Mouse (Mus musculus): ENCODE data around the gene Meis1. TPM values are rescaled to one million over a fixed set of nuclear protein-coding genes. Genes with fewer than 3 reads are reported as not detected.

Meis1 gene
- total RNA-seq, 4 experiments from 2014 or later = 3.3 to 4.6 (median 3.7) TPM

DNA sequence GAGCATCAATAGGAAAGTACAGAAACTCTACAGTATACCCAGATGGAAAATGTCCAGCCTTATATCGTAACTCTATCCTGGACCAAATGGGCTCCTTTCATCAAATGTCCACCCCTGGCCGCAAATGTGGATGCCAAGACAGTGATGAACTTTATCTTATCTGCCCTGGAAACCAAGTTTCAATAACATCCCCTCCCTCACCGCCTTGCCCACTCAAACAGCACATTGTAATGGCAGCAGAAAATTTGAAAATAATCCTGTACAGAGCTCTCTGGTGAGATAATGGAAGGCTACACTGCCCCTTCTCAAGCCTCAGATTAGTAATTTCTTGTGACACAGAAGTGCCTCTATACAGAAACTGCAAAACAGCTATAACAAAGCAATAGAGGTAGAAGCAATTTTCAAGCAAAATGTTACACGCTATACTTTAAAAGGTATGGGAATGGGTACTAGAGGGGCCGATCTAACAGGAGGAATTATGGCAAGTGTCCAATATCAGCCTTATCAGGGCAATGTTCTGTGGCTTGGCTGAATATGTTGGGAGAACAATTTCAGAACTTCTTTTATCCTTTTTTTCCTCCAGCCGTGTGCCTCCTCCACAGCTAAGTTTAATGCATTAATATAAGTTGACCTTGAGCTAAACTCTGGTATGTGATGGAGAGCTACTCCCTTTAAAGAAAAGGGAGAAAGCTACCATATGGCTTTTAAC is 106.3 kb downstream of the Meis1 start:
- DNase-seq (ENCODE audit: low spot score in 2 of 2) = no peak

DNA sequence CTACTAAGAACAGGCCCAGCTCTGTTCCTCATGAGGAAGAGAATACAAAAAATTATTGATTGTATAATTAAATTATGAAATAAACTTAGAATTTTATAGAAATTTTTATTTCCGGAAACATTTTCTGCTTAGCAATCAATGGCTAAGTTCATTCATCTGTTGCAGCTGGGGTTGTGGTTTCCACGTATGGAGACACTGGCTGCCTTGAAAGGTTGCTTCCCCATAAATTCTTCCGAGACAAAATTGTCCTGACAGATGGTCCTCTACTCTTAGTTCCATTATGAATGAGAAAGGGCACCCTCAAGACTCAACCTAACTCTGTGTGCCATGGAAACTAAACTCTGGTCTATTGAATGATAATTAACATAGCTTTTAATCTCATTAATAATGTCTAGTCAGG is 111.9 kb downstream of the Meis1 start:
- no peak for DNase-seq (ENCODE audit: low spot score in 2 of 2)

DNA sequence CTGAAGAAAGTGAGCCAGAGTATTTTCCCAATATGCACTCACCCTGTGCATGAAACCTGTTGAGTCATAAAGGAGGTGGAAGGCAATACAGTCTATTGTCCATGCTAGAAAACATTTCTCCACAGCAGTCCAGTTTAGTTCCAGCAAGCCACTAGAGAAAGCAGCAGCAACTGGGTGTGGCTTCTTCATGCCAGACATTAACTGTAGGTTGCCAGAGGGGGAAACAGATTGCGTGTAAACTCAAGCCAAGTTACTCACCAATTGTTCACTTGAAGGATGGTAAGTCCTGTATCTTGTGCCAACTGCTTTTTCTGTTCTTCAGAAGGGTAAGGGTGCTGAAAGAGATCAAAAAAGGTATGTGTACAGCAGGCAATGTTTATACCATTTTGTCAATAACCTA is 113.4 kb downstream of the Meis1 start:
- DNase-seq (ENCODE audit: low spot score in 2 of 2) = no peak

DNA sequence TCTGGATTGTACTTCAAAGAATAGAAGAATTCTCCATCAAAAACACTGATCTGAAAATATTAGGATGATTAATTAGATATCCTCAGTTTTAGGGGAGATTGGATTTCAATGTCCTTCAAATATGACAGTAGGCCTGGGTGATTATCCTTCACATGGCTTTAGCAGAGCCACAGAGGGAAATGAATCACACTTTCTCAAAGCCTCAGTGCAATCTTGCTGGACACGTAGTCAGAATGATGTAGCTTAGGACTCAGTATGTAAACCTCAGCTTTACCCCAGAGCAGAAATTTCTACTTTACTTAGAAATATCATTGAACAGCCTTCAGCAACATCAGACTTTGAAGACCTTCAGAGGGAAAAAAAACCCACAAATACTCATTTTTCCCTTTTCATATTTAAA is 113.9 kb downstream of the Meis1 start:
- DNase-seq (ENCODE audit: low spot score in 2 of 2) = no peak

DNA sequence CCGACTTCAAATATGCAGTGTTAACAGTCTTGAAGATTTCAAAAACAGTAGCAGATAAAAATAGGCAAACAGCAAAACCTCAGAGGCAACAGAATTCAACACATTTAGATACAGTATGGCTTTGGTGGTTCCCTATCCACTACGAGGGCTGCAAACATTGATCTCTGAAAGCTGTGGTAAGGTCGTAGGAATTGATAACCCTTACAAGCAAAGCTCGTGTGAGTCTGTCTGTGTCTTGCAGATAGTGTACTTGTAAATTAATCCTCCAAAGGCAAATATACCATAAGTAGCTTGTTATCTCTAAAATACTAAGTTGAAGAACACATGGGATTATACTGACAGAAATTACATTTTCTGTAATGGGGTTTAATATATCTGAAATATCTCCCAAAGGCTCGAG is 114.5 kb downstream of the Meis1 start:
- no peak for DNase-seq (ENCODE audit: low spot score in 2 of 2)

DNA sequence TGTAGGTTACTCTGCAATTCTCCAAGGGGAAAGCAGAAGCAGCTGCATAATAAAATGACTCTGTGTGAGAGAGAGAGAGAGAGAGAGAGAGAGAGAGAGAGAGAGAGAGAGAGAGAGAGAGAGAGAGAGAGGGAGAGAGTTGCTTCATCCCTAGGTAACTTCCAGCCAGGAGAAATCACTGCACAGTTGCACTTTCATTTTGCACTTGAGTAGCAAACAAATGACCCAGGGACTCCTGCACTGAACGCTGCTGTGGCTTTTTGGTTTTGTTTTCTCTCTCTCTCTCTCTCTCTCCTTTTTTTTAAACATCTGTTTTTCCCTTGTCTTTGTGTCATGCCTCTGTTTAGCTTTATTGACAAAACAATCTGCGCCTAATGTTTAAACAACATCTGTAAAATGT is 118.3 kb downstream of the Meis1 start:
- no peak for DNase-seq (ENCODE audit: low spot score in 2 of 2)

DNA sequence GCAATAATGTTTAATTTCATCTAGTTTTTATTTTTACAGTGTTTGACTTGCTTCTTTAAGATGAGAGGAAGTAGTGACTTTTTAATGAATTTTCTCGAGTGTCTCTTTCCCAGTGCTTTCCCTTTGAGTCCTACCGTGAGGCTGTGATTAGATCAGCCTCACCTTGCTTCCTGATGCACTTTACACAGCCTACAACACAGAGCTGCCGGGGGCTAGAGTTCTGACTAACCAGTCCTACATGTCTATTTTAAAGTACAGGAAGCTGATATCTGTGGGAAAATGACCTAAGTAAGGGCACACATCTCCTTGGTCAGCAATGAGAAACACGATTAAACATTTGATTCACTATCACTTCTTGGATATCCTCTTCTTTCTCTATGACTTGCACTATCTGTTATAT is 119.9 kb downstream of the Meis1 start:
- no peak for DNase-seq (ENCODE audit: low spot score in 2 of 2)

DNA sequence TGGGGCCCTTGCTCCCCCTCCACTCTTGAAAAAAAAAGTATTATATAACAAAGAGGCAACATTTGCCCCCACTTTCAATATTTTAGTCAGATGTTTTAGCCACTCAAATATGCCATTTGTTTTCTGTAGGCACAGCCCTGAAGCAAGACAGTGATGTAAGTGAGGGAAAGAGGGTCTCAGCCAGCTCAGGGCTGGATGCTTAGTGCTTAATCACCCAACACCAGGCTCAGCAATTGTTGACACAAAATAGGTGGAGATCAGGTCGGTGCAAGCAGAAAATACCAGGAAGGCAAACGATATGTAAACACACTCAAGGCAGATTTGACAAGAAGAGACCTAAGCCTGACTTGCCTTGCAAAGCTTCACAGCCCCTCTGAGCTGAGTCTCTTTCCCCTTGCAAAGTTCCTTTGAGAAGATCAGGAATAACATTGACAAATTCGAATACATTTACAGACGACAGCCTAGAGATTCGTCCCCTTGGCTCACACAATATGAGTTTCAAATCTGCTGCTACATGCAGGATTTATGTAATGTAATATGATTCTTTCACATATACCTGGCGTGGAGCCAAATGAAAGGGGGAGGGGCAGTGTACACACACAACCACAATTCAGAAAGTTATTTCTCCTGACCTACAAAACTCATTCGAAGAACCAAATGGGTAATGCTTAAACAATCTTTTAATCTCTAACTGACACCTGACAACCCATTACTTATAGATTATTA is 120.7 kb downstream of the Meis1 start:
- DNase-seq (ENCODE audit: low spot score in 2 of 2) = no peak

DNA sequence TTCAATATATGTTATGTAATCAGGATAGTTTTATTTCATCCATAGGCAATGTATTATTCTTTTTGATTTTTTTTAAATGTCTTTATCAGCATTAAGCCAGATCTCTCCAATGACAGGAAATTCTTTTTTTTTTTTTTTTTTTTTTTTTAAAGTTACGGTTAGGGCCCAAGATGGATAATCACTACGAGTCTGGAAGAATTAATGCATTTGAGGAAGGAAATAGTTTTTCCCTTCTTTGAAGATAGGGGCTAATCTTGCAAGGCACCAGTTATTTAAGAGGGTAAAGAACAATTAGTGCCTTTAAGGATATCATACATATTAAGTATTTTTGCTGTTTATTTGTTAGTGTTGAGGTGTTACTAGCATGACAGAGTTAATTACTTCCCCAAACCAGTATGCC is 121.5 kb downstream of the Meis1 start:
- DNase-seq (ENCODE audit: low spot score in 2 of 2) = no peak

DNA sequence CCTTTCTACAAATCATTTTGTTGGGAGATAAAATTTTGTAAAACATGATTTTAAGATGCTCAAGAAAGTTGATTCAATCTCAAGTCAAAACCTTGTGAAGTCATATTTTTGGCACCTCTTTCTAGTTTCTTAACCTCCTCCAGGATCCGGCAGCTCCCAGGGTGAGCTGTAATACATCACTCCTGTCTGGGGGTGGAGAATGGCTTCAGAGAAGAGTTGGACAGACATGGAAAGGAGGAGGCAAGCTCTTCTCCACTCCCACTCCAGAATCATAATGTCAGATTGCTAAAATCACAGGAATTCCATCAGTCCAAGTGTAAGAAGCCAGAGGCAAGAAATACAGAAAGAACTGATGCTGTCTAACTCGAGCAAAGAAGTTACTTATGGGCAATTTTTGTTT is 126.3 kb downstream of the Meis1 start:
- DNase-seq (ENCODE audit: low spot score in 2 of 2) = no peak

DNA sequence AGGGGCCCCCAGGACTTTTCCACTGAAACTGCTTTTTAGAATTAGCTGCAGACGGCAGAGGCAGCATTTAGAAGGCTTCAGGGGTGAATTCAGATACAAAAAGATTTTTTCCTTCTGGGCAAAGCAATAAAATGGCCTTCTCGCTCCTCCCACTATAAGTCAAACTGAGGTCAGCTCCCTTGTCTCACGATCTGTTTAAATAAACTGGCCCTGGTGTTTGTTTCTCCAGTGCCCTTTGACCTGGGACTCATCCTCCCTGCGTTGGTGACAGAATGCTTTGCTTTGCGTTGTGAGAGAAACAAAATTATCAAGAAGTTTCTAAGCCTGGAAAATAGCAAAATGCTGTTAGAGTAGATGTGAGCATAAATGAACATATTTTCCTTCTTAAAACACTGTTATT is 129.6 kb downstream of the Meis1 start:
- no peak for DNase-seq (ENCODE audit: low spot score in 2 of 2)

DNA sequence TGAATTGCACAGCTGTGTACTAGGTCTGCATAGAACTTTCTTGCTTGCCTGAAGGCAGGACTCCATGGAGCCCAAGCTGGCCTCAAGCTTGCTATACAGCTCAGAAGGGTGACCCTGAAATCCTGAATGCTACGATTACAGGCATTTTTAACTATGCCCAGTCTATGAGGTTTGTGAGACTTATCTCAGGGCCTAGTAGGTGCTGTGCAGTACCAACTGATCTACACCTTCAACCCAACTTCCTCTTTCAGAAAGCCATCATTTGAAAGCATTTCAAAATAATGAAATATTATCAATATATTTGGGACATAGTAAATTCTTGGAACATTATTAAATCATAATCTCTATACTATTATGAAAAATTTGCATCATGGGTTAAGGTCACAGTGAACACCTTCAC is 130.1 kb downstream of the Meis1 start:
- DNase-seq (ENCODE audit: low spot score in 2 of 2) = no peak

DNA sequence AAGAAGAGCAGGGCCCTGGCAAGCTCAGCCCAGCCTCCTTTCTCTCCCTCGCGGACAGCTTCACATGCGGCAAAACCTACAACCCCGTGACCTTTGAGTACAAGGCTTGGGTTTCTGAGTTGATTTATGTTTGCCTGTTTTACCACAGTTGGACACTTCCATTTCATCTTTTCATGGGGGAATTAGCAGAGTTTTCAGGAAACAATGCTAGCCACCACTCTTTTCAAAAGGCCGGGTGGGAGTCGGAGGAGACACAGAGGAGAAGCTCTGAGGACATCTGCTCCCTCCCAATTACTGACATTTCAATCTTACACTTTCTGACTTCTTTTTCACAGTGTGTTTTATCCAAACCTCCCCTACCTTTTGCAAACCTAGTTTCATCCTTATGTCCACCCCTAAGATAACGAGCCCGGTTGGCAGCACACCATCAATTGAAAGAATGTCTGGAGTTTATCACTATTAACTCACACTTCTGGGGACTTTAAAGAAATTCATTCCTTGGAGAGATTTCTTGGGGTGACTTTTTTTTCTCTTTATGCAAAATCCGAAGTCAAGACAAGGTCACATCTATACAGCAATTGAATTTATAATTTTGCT is 133.0 kb downstream of the Meis1 start:
- no peak for DNase-seq (ENCODE audit: low spot score in 2 of 2)

DNA sequence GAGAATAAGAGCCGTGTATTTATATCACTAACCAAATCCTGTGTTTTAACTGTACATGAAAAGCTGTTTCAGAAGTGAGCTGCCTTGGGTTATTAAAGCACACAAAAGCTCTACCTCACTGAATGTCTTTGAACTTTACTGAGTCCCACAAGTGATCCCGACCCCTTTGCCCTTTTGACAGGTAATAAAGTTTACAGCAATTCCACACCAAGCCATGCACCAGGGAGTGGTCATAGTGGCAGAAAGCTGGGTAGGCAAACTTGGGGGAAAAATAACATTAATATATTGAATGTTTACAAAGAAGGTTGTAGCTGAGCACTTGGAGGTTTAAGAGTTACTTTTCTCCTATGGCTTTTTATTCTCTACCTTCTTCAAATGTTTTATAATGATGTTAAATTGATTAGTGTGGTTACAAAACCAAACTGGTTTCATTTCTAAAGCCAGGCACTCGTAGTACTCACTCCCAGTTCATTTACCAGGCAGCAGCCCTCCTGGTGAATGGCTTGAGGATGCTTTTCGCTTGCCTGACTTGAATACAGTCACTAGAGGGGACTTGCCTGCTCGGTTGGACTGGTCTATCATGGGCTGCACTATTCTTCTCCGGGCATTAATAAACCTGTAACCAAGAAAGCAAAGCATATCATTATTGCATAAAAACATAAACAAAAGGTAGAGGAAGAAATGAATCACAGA is 133.6 kb downstream of the Meis1 start:
- no peak for DNase-seq (ENCODE audit: low spot score in 2 of 2)

DNA sequence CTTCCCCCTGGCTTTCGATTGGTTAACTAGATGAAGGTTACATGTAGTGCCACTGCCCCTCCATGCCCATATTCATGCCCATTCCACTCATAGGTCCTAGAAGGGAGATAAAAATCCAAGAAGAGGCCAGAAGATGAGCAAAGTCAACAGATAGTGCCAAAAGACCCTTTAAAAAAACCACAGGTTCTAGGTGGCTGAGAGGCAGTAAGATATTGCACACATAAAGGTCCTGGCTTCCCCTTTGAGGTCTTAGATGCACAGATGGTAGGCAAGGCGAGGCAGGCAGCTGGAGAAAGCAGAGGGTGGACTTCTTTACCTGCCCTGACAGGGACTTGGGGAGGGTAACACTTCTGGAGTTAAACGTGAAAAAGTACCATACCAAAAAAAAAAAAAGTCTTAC is 134.8 kb downstream of the Meis1 start:
- DNase-seq (ENCODE audit: low spot score in 2 of 2) = no peak

DNA sequence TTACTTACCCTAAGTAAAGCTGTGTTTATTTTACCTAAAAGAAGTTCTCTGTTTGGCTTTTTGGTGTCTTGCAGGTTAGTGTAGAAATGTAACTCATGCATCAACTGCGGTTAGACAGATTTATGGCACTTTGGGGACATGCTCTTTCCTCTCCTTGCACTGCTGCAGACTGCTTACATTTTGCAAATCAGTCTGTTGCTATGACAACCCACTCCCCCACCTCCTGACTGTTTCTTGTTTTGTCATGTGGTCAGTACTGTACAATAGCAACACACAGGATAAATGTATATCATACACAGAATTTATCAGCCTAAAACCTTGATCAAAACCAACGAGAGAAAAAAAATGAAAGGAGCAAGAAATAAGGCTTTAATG is 135.3 kb downstream of the Meis1 start:
- no peak for DNase-seq (ENCODE audit: low spot score in 2 of 2)

DNA sequence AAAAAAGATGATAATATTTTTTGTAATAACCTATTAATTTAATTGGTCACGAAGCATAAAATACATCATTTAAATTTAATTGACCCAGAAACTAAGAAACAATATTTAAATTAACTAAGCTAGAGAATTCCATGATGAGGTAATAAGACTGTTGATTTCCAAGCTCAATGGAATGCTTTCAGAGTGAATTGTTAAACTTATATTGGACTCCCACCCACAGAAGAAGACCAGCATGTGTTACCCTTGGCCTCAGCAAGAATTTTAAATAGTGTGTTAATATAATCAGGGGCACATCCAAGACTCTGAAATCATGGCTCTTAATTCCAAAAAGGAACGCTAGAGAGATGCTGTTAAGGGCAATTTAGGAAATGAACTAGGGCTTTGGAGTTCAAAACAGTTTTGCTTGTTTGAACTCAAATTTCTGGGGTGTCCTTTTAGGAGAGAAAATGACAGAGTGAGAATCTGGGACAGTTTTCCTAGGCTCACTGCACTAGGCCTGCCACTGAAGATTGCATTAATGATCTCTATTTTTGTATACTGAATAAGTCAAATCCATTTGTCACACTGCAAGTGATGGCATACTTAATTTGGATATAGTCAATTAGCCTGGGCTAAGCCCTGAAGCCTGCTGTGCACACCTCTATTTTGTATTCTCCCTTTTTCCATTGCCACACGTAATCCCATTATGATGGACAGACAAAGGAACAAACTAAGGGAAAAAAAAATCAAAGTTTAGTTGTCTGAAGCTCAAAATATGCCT is 135.9 kb downstream of the Meis1 start:
- DNase-seq (ENCODE audit: low spot score in 2 of 2) = no peak

DNA sequence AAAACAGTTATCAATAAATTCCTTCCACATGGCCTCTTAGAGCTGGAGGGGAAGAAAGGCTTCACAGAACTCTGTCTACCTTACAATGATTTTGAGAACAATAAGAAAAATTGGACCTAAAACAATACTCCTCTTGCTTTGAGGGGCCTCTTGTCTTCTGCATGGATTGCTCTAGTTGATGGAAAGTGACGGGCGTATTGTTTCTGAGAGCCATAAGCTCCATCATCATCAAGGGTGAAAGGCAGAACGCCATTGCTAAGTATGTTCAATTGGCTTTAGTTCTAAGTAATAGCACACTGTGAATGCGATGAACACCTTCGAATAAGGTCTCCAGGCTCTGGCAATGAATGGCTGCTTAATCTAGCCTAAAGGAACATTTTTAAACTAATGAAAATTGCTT is 136.5 kb downstream of the Meis1 start:
- no peak for DNase-seq (ENCODE audit: low spot score in 2 of 2)

DNA sequence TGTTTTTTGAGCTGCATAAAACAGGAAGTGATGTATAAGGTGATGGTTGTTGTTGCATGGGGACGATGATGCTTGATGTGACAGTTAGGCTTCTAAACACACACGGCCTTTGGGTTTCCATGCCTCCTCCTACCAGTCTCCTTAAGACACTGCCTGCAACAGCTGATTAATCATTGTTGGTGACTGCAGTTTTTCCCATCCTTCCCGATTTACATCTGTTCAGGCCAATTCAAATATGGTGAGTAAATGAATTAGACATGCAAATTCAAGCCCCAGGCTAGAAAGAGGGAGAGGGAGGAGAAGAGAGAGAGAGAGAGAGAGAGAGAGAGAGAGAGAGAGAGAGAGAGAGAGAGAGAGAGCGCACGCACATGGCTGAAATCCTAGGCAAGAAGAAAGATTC is 138.0 kb downstream of the Meis1 start:
- no peak for DNase-seq (ENCODE audit: low spot score in 2 of 2)

DNA sequence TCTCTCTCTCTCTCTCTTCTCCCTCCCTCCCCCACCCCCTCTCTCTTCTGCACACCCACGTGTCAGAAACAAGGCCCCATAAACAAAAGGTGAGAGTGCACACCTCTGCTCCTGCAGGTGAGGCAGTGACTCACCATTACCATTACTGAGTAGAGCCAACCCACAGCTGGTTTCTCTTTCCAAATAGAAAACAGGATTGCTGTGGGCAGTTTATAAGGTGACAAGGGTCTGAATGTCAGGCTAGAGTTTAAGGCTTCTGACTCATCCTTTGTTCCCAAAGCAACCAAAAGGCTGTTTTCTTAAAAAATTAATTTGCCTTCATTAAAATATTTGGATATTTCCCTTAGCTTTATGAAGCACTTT is 139.3 kb downstream of the Meis1 start:
- DNase-seq (ENCODE audit: low spot score in 2 of 2) = no peak

DNA sequence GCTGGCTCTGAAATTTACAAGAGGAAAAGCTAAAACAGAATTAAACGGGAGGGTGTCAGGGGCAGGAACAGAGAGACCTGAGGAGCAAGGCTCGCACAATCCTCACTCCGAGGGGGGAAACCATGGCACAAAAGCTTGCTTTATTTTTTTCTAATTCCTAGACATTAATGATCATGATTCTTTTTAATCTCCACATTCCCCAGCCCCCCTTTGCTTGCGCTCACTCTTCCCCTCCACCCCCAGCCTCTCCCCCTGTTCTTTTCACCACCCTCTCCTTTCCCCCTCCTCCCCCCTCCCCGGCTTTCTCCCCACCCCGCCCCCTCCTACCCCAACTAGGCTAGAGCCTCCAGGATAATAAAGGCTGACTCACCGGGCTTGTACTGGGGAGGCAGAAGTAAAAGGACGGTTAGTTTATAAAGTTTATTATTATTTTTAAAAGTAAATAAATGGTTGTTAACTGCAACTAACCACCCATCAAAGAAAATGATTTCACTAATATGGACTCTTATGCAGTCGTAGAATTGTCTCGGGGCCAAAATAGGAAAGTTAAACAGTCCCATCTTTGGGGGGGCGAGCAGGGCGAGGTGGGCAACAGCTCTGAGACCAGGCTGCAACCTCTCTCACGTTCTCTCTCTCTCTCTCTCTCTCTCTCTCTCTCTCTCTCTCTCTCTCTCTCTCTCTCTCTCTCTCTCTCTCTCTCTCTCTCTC is 139.9 kb downstream of the Meis1 start:
- no peak for DNase-seq (ENCODE audit: low spot score in 2 of 2)

Data from gastrocnemius, adult 8-10 months (tissue).